Mouse (Mus musculus): ENCODE results near the gene Vmn1r83. TPM values are rescaled to one million over a fixed set of nuclear protein-coding genes. Genes with fewer than 3 reads are reported as not detected.

Gene Vmn1r83
- total RNA-seq (2021) = not detected
- long read RNA-seq, experiment 1 = 0 reads
- long read RNA-seq, experiment 2 = 0 reads

DNA sequence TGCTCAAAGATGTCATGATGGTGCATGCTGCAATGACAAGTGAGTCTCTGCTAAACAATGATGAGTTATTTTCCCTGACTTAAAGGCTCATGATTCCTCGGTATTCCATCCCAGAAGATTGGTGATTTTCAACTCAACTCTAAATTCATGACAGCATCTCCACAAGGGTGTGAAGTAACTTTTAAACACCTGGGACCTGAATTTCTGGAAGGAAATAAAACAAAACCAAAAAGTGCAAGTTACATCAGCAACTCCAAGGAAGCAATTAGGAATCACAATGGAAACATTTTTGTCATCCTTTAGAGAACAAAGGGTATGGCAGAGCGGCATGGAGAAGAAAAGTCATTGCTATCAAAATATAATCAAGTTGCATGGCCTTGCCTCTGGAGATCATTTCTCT is at the start of gene Vmn1r83:
Vmn1r83 (minus strand) TSS at position 101 of the 400 bp plus-strand sequence.
- no peak for DNase-seq (ENCODE audit: low spot score in 2 of 2)

DNA sequence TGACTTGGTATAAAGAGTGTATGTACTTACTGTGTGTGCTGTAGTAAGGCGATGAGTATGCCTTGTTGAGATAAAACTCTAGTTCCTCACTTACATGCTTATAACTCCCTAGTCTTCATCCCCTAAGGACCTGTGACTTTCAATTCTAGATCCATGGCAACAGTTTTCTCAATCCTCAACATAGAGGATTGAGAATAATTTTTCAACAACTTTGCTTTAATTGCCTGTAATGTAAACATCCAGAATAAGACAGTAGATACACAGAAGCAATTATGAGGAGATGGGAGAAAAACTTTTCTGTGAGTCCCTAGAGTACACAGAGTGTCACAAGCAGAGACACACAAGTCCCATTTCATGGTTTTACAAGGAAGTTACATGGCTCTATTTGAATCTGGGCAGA is 39.9 kb upstream of the Vmn1r83 start, which contains the start of gene Vmn1r84:
Vmn1r84 (minus strand) TSS at position 101 of the 400 bp plus-strand sequence.
- no peak for DNase-seq (ENCODE audit: low spot score in 2 of 2)

DNA sequence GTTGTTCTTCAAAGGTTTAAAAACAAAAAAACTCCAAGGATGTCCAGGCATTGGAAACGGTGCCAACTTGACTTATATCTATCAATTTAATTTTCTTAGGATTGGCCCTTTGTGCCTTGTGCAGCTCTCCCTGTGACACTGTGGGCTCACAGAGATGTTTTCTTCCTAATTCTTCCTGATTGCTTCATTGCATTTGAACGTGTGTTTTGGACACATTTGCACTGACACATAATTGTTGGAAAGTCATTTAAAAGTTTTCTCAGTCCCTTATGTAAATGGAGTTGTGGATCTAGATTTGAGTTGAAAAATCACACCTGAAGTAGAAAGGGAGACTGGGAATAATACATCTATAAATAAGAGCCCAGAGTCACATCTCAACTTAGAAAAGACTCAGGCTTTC is 29.2 kb downstream of the Vmn1r83 start, which contains the start of gene Vmn1r82:
Vmn1r82 (plus strand) TSS at position 301 of the 400 bp plus-strand sequence.
- DNase-seq (ENCODE audit: low spot score in 2 of 2) = no peak

Small RNA genes within 50 kb of the gene (microRNA-seq; reads per million reads assigned to microRNA genes)
- 0 reads per million in 2 experiments for gene Gm23521

Other genes starting within 250 kb of the Vmn1r83 start
- gene Vmn1r78, start 179.2 kb downstream of the Vmn1r83 start, total RNA-seq (2021) = not detected
- gene Vmn1r79, start 158.2 kb downstream of the Vmn1r83 start, total RNA-seq (2021) = not detected
- not detected for gene Vmn1r80, start 140.2 kb downstream of the Vmn1r83 start, total RNA-seq (2021)
- gene Vmn1r81, start 61.2 kb downstream of the Vmn1r83 start, total RNA-seq (2021) = not detected
- not detected for gene Vmn1r82, start 29.1 kb downstream of the Vmn1r83 start, total RNA-seq (2021)
- gene Vmn1r84, start 39.8 kb upstream of the Vmn1r83 start, total RNA-seq (2021) = not detected
- gene Zfp551, start 93.3 kb upstream of the Vmn1r83 start, total RNA-seq (2021) = 1 to 10 TPM; 7.6 TPM
- 10 to 100 TPM; 12.6 to 14.3 TPM for gene Zfp606, start 148.8 kb upstream of the Vmn1r83 start, total RNA-seq (2021)
- gene 2900092C05Rik, start 183.0 kb upstream of the Vmn1r83 start, total RNA-seq (2021) = not detected